Mouse (Mus musculus): ENCODE results near the gene Samt3. TPM values are rescaled to one million over a fixed set of nuclear protein-coding genes. Genes with fewer than 3 reads are reported as not detected.

Gene Samt3
- not detected for polyA plus RNA-seq (2014; fragmentation: Illumina TruSeq; extraction: RNeasy Lipid Tissue Mini Kit (QIAGEN cat#74804); ENCODE audit: low read depth, low replicate concordance)

DNA sequence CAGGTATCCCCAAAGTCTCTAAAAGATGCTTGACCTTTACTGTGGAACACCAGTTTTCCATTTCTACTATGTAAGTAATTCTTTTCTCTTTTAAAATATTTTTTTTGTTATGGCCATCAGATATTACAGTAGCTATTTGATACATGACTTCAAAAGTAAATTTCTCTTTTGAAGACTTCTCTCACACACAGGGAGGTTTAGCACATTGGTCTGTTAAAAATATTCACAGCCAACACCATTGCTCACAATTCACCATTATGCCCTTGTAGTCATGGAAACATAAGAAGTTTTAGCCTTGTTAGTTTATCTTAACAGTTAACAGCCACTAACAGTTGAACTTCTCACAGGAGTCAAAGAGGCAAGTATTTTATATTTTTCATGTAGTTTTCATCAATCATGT lies at the start of gene Samt3:
TSS of gene Samt3 (plus strand) at position 301 of the 400 bp plus-strand sequence.

Other genes starting within 250 kb of the Samt3 start
- gene 5430427O19Rik, start 173.8 kb upstream of the Samt3 start, polyA plus RNA-seq (2014; fragmentation: Illumina TruSeq; extraction: RNeasy Lipid Tissue Mini Kit (QIAGEN cat#74804); ENCODE audit: low read depth, low replicate concordance), result 2.7 TPM
- gene Nr0b1, start 147.6 kb downstream of the Samt3 start, polyA plus RNA-seq (2014; fragmentation: Illumina TruSeq; extraction: RNeasy Lipid Tissue Mini Kit (QIAGEN cat#74804); ENCODE audit: low read depth, low replicate concordance), result not detected

Data from sigmoid colon, adult 10 weeks (tissue).